Comparison of ENCODE assay signal across 24 mouse cellular contexts in genomic region chr16:77467216-77467615, GRCm38 (mm10).
A peak's percentile ranks its signal among the peaks of the same experiment; 100 is the strongest.
DNase-seq lines count a peak whose midpoint lies in the region; ATAC-seq and TF ChIP-seq lines count a peak whose summit lies in the region.
"Had no signal": no experiment of that assay in that cellular context is flagged by ENCODE, and none has a peak within 500 bp of the region (broad histone marks: within the 10 kb centered on the region; RNA-seq: fewer than 3 reads in every experiment).

No protein-coding gene starts in this region.

- TF ChIP-seq CTCF in midbrain, postnatal 0 days (IDR thresholded peaks at IDR 0.05) = no peak

- H3K36me3 ChIP-seq in forebrain, embryonic 14.5 days (ENCODE audit: control insufficient read depth, insufficient read depth, low read length) = no peaks in the 10 kb centered on the region
- H3K36me3 ChIP-seq in forebrain, embryonic 13.5 days (ENCODE audit: poor library complexity, severe bottlenecking) = peaks cover 19% of the 10 kb centered on the region
- H3K36me3 ChIP-seq in hindbrain, embryonic 13.5 days = peaks cover 16% of the 10 kb centered on the region; the same call in 1 of the 2 replicates
- no peaks in the 10 kb centered on the region for H3K36me3 ChIP-seq in hindbrain, embryonic 11.5 days (ENCODE audit: control insufficient read depth, insufficient read depth, low read length)
- H3K36me3 ChIP-seq in midbrain, postnatal 0 days (ENCODE audit: insufficient read depth, low read length) = no peaks in the 10 kb centered on the region
- 0 out of 2 replicates have a peak, but pooled peaks cover 5% of the 10 kb centered on the region for H3K36me3 ChIP-seq in midbrain, embryonic 11.5 days (ENCODE audit: control insufficient read depth, insufficient read depth, low read length)
- H3K36me3 ChIP-seq: G1E had no signal

- no peak overlapping the region for H3K9ac ChIP-seq in forebrain, embryonic 14.5 days (ENCODE audit: low read length)
- H3K9ac ChIP-seq in forebrain, embryonic 13.5 days = no peak overlapping the region
- no peak overlapping the region for H3K9ac ChIP-seq in hindbrain, embryonic 13.5 days
- H3K9ac ChIP-seq in hindbrain, embryonic 11.5 days (ENCODE audit: low read depth, low read length) = no peak overlapping the region
- no peak overlapping the region for H3K9ac ChIP-seq in midbrain, postnatal 0 days (replicated peaks; ENCODE audit: low read length, poor library complexity, severe bottlenecking)
- no peak overlapping the region for H3K9ac ChIP-seq in midbrain, embryonic 11.5 days (ENCODE audit: low read length)
- H3K9ac ChIP-seq: embryonic facial prominence, embryonic 12.5 days had no signal

- no peaks in the 10 kb centered on the region for H3K27me3 ChIP-seq in forebrain, embryonic 14.5 days (replicated peaks; ENCODE audit: control insufficient read depth, insufficient read depth, low read length)
- no peaks in the 10 kb centered on the region for H3K27me3 ChIP-seq in forebrain, embryonic 13.5 days
- no peaks in the 10 kb centered on the region for H3K27me3 ChIP-seq in hindbrain, embryonic 13.5 days
- no peaks in the 10 kb centered on the region for H3K27me3 ChIP-seq in hindbrain, embryonic 11.5 days (ENCODE audit: control insufficient read depth, insufficient read depth, low read length)
- no peaks in the 10 kb centered on the region for H3K27me3 ChIP-seq in midbrain, postnatal 0 days (ENCODE audit: insufficient read depth, low read length)
- H3K27me3 ChIP-seq in midbrain, embryonic 11.5 days (ENCODE audit: control insufficient read depth, insufficient read depth, low read length) = no peaks in the 10 kb centered on the region
- H3K27me3 ChIP-seq: CH12.LX; embryonic facial prominence, embryonic 12.5 days; Patski had no signal

- H3K4me2 ChIP-seq in forebrain, embryonic 14.5 days (ENCODE audit: low read length) = no peak overlapping the region
- H3K4me2 ChIP-seq in forebrain, embryonic 13.5 days = no peak overlapping the region
- no peak overlapping the region for H3K4me2 ChIP-seq in hindbrain, embryonic 13.5 days
- H3K4me2 ChIP-seq in hindbrain, embryonic 11.5 days (replicated peaks; ENCODE audit: low read depth, low read length) = no peak overlapping the region
- H3K4me2 ChIP-seq in midbrain, postnatal 0 days (ENCODE audit: low read depth, low read length, poor library complexity, severe bottlenecking) = no peak overlapping the region
- H3K4me2 ChIP-seq in midbrain, embryonic 11.5 days = no peak overlapping the region
- H3K4me2 ChIP-seq: embryonic facial prominence, embryonic 12.5 days had no signal

- peak; percentile 68 for DNase-seq in forebrain, embryonic 14.5 days (ENCODE audit: low spot score)
- no peak for DNase-seq in hindbrain, embryonic 11.5 days (ENCODE audit: low spot score)
- peak; percentile 40 for DNase-seq in midbrain, postnatal 0 days (ENCODE audit: low spot score)
- DNase-seq in midbrain, embryonic 11.5 days (ENCODE audit: low spot score, missing footprints) = no peak
- peak; percentile 16 for DNase-seq in brain, adult 2 months (ENCODE audit: low read depth, low spot score)
- DNase-seq in spleen, adult 18-20 months = no peak
- DNase-seq: adrenal gland, adult 8-10 months; adrenal gland, postnatal 14 days; adrenal gland, postnatal 36 days; B cell, adult 2 months; cerebellum, adult 11-12 months; cerebellum, adult 2 months; cerebellum, adult 9-10 months; cerebellum, postnatal 25 days had no signal

- H3K4me1 ChIP-seq in forebrain, embryonic 14.5 days (ENCODE audit: control insufficient read depth, insufficient read depth, low read length) = peaks cover 6% of the 10 kb centered on the region; the same call in 1 of the 2 replicates
- peaks cover 15% of the 10 kb centered on the region for H3K4me1 ChIP-seq in forebrain, embryonic 13.5 days
- H3K4me1 ChIP-seq in hindbrain, embryonic 13.5 days (replicated peaks) = peaks cover 8% of the 10 kb centered on the region
- no peaks in the 10 kb centered on the region for H3K4me1 ChIP-seq in hindbrain, embryonic 11.5 days (replicated peaks; ENCODE audit: control insufficient read depth, insufficient read depth, low read length)
- no peaks in the 10 kb centered on the region for H3K4me1 ChIP-seq in midbrain, postnatal 0 days (ENCODE audit: insufficient read depth, low read length)
- no peaks in the 10 kb centered on the region for H3K4me1 ChIP-seq in midbrain, embryonic 11.5 days (ENCODE audit: control insufficient read depth, insufficient read depth, low read length)
- H3K4me1 ChIP-seq: embryonic facial prominence, embryonic 12.5 days had no signal

- H3K9me3 ChIP-seq in forebrain, embryonic 14.5 days (replicated peaks; ENCODE audit: control insufficient read depth, low read length) = no peaks in the 10 kb centered on the region
- no peaks in the 10 kb centered on the region for H3K9me3 ChIP-seq in forebrain, embryonic 13.5 days (replicated peaks)
- H3K9me3 ChIP-seq in hindbrain, embryonic 13.5 days = no peaks in the 10 kb centered on the region
- H3K9me3 ChIP-seq in hindbrain, embryonic 11.5 days (ENCODE audit: control insufficient read depth, low read length) = no peaks in the 10 kb centered on the region
- H3K9me3 ChIP-seq in midbrain, postnatal 0 days (ENCODE audit: low read length) = no peaks in the 10 kb centered on the region
- no peaks in the 10 kb centered on the region for H3K9me3 ChIP-seq in midbrain, embryonic 11.5 days (ENCODE audit: control insufficient read depth, low read length)
- H3K9me3 ChIP-seq: embryonic facial prominence, embryonic 10.5 days; embryonic facial prominence, embryonic 12.5 days had no signal

- WGBS in forebrain, embryonic 14.5 days = 68% methylated on average over 12 of the region's 12 CpGs
- WGBS in forebrain, embryonic 13.5 days = 84% methylated on average over 12 of the region's 12 CpGs
- WGBS in hindbrain, embryonic 13.5 days = 81% methylated on average over 12 of the region's 12 CpGs
- 89% methylated on average over 12 of the region's 12 CpGs for WGBS in hindbrain, embryonic 11.5 days
- WGBS in midbrain, postnatal 0 days = 94% methylated on average over 12 of the region's 12 CpGs
- WGBS in midbrain, embryonic 11.5 days = 97% methylated on average over 12 of the region's 12 CpGs

- no peak overlapping the region for H3K4me3 ChIP-seq in forebrain, embryonic 14.5 days (ENCODE audit: low read depth, low read length)
- no peak overlapping the region for H3K4me3 ChIP-seq in forebrain, embryonic 13.5 days
- H3K4me3 ChIP-seq in hindbrain, embryonic 13.5 days = no peak overlapping the region
- no peak overlapping the region for H3K4me3 ChIP-seq in hindbrain, embryonic 11.5 days (ENCODE audit: low read depth, low read length)
- no peak overlapping the region for H3K4me3 ChIP-seq in midbrain, postnatal 0 days (ENCODE audit: low read depth, low read length)
- no peak overlapping the region for H3K4me3 ChIP-seq in midbrain, embryonic 11.5 days (ENCODE audit: low read depth, low read length)
- H3K4me3 ChIP-seq: embryonic facial prominence, embryonic 10.5 days; embryonic facial prominence, embryonic 12.5 days had no signal

- ATAC-seq in forebrain, embryonic 14.5 days = peak; percentile 45; the same call in 1 of the 2 replicates
- ATAC-seq in forebrain, embryonic 13.5 days = no peak
- ATAC-seq in hindbrain, embryonic 13.5 days (ENCODE audit: low FRiP score) = no peak
- ATAC-seq in hindbrain, embryonic 11.5 days (ENCODE audit: low FRiP score) = no peak
- ATAC-seq in midbrain, postnatal 0 days (ENCODE audit: low FRiP score) = no peak
- no peak for ATAC-seq in midbrain, embryonic 11.5 days (ENCODE audit: low FRiP score)
- ATAC-seq: activated CD4-positive, CD25-positive, alpha-beta regulatory T cell, adult 4 months; CD4-positive, CD25-positive, alpha-beta regulatory T cell, adult 4 months; forebrain, embryonic 16.5 days; Patski had no signal

- H3K27ac ChIP-seq in forebrain, embryonic 14.5 days (ENCODE audit: low read depth, low read length) = no peak overlapping the region
- H3K27ac ChIP-seq in forebrain, embryonic 13.5 days = no peak overlapping the region
- 0 out of 2 replicates have a peak overlapping the region, but pooled peaks have one; percentile 24 for H3K27ac ChIP-seq in hindbrain, embryonic 13.5 days
- H3K27ac ChIP-seq in hindbrain, embryonic 11.5 days (ENCODE audit: low read depth, low read length) = no peak overlapping the region
- no peak overlapping the region for H3K27ac ChIP-seq in midbrain, postnatal 0 days (ENCODE audit: low read depth, low read length)
- no peak overlapping the region for H3K27ac ChIP-seq in midbrain, embryonic 11.5 days (ENCODE audit: low read depth, low read length)
- H3K27ac ChIP-seq: embryonic facial prominence, embryonic 10.5 days; embryonic facial prominence, embryonic 12.5 days had no signal

Comparison
In these comparisons a context has a peak if more than half of its experiments do, and no peak if none do; other contexts are left out.
1. DNase-seq: peak in forebrain, embryonic 14.5 days (single experiment), midbrain, postnatal 0 days (single experiment) and brain, adult 2 months (single experiment); none in hindbrain, embryonic 11.5 days (single experiment), midbrain, embryonic 11.5 days (single experiment) and spleen, adult 18-20 months (0 of 2).